Comparison of ENCODE assay signal across 41 mouse cellular contexts in the genomic region with DNA sequence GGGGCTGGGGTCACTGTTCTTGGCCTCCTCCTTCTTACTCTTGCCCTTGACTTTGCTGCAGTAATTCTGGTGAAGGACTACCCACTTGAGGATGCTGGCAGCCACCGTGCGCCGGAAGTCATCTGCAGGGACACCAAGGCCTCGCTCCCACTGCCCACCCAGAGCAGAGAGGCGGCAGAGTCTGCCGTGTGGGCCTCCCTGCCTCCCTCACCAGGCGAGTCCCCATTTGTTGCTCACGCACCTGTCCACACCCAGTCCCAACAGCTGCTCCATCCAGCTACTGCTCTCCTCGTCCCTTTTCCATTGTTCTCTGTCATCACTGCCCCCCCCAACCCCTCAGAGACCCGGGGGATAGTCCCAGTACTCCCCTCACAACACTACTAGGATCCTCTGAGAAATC. TPM values are rescaled to one million over a fixed set of nuclear protein-coding genes. Genes with fewer than 3 reads are reported as not detected.
"Had no signal": no experiment of that assay in that cellular context is flagged by ENCODE, and none has a peak within 500 bp of the region (broad histone marks: within the 10 kb centered on the region; RNA-seq: fewer than 3 reads in every experiment).

No protein-coding gene starts in this region.

- DNase-seq: heart, postnatal 10 days; heart, postnatal 14 days; heart, postnatal 36 days; heart, postnatal 4 days; kidney, adult 11 months; kidney, adult 18-20 months; kidney, adult 2 months; kidney, adult 8-10 months; kidney, adult 9 months; kidney, postnatal 10 days; kidney, postnatal 14 days; kidney, postnatal 25 days; kidney, postnatal 36 days; kidney, postnatal 4 days; layer of hippocampus, adult 9-11 months; layer of hippocampus, postnatal 36 days had no signal

- H3K27me3 ChIP-seq: heart, embryonic 13.5 days; heart, embryonic 15.5 days; hindbrain, embryonic 13.5 days; hindbrain, embryonic 15.5 days; kidney, embryonic 15.5 days had no signal

- H3K4me3 ChIP-seq: heart, embryonic 10.5 days; heart, embryonic 13.5 days; heart, embryonic 15.5 days; hindbrain, embryonic 10.5 days; hindbrain, embryonic 13.5 days; hindbrain, embryonic 15.5 days; intestine, embryonic 15.5 days; kidney, embryonic 15.5 days; layer of hippocampus, adult 2 months had no signal

- H3K9ac ChIP-seq: heart, embryonic 13.5 days; heart, embryonic 15.5 days; hindbrain, embryonic 13.5 days; hindbrain, embryonic 14.5 days; hindbrain, embryonic 15.5 days; intestine, embryonic 15.5 days; kidney, embryonic 15.5 days had no signal

- H3K4me1 ChIP-seq: heart, embryonic 10.5 days; heart, embryonic 13.5 days; heart, embryonic 15.5 days; hindbrain, embryonic 10.5 days; hindbrain, embryonic 13.5 days; hindbrain, embryonic 15.5 days; intestine, embryonic 15.5 days; kidney, embryonic 15.5 days had no signal

- ATAC-seq: hindbrain, embryonic 16.5 days; hindbrain, postnatal 0 days; inflammation-experienced regulatory T-cells, adult 6 months; intestine, embryonic 15.5 days; intestine, embryonic 16.5 days; intestine, postnatal 0 days had no signal

- H3K9me3 ChIP-seq: heart, embryonic 10.5 days; heart, embryonic 13.5 days; heart, embryonic 15.5 days; hindbrain, embryonic 10.5 days; hindbrain, embryonic 13.5 days; hindbrain, embryonic 15.5 days; intestine, embryonic 15.5 days; kidney, embryonic 15.5 days had no signal

- H3K4me2 ChIP-seq: heart, embryonic 11.5 days; heart, embryonic 13.5 days; heart, embryonic 15.5 days; hindbrain, embryonic 13.5 days; hindbrain, embryonic 14.5 days; hindbrain, embryonic 15.5 days; intestine, embryonic 15.5 days; kidney, embryonic 15.5 days had no signal

- H3K36me3 ChIP-seq: heart, embryonic 10.5 days; heart, embryonic 13.5 days; heart, embryonic 15.5 days; hindbrain, embryonic 10.5 days; hindbrain, embryonic 13.5 days; hindbrain, embryonic 15.5 days; intestine, embryonic 15.5 days; kidney, embryonic 15.5 days had no signal

- H3K27ac ChIP-seq: heart, embryonic 10.5 days; heart, embryonic 13.5 days; heart, embryonic 15.5 days; hindbrain, embryonic 10.5 days; hindbrain, embryonic 13.5 days; hindbrain, embryonic 14.5 days; hindbrain, embryonic 15.5 days; hindbrain, postnatal 0 days; intestine, embryonic 15.5 days; kidney, embryonic 15.5 days; kidney, postnatal 0 days; layer of hippocampus, adult 2 months had no signal

RNA-seq across cellular contexts. Expression of gene Ttll8, which starts 21.6 kb away (rescaled TPM):
- polyA plus RNA-seq: heart, embryonic 10.5 days; heart, embryonic 11.5 days; heart, embryonic 13.5 days; heart, embryonic 14.5 days; heart, embryonic 15.5 days; heart, embryonic 16.5 days; heart, postnatal 0 days; hindbrain, embryonic 11.5 days; hindbrain, embryonic 13.5 days; hindbrain, embryonic 14.5 days; inflammation-experienced regulatory T-cells, adult 6 months; intestine, embryonic 14.5 days; intestine, embryonic 15.5 days; intestine, embryonic 16.5 days; intestine, postnatal 0 days; kidney, embryonic 14.5 days; kidney, embryonic 15.5 days; kidney, embryonic 16.5 days; kidney, postnatal 0 days; large intestine, adult 2 months had no signal

RNA-seq across cellular contexts. Expression of gene Mlc1, which starts 46.1 kb away (rescaled TPM):
- polyA plus RNA-seq: heart, embryonic 10.5 days; heart, embryonic 11.5 days; heart, embryonic 14.5 days; heart, embryonic 15.5 days; intestine, embryonic 14.5 days; intestine, embryonic 15.5 days; intestine, embryonic 16.5 days; intestine, postnatal 0 days; kidney, adult 2 months; kidney, embryonic 14.5 days; kidney, embryonic 15.5 days; kidney, embryonic 16.5 days had no signal

RNA-seq across cellular contexts. Expression of gene Mov10l1, which starts 50.0 kb away (rescaled TPM):
- polyA plus RNA-seq: hindbrain, embryonic 10.5 days; hindbrain, embryonic 11.5 days; hindbrain, embryonic 13.5 days; hindbrain, embryonic 14.5 days; hindbrain, embryonic 15.5 days; hindbrain, postnatal 0 days; inflammation-experienced regulatory T-cells, adult 6 months; intestine, embryonic 14.5 days; intestine, embryonic 15.5 days; intestine, embryonic 16.5 days; intestine, postnatal 0 days; kidney, embryonic 14.5 days; kidney, postnatal 0 days; large intestine, adult 2 months had no signal
